Mouse (Mus musculus) midbrain, postnatal 0 days (tissue): ENCODE measurements around the gene Abcb4. TPM values are rescaled to one million over a fixed set of nuclear protein-coding genes. Genes with fewer than 3 reads are reported as not detected.

Experiments used
- ATAC-seq: fragments of 200-750 bp; cut with Nextera tagmentation; 2 replicates; pipeline ENCODE4 v1.8.0; 2017; ENCODE audit warnings: moderate number of reproducible peaks, mild to moderate bottlenecking, moderate TSS enrichment, moderate library complexity; ENCODE audit not compliant: low FRiP score
- DNase-seq: peaks from one replicate; pipeline ENCODE4 v3.0.0-alpha.2; 2015; ENCODE audit warnings: low spot score
- H3K27ac ChIP-seq: fragments of 300-500 bp; sonication (generic); 2 replicates; pipeline ENCODE4 v1.5.1; 2014; ENCODE audit warnings: low read depth, mild to moderate bottlenecking, low read length, mixed read lengths
- H3K27me3 ChIP-seq: fragments of 300-500 bp; sonication (generic); 2 replicates; pipeline ENCODE4 v1.6.1; 2014; ENCODE audit warnings: low read length, control low read depth, mixed read lengths; ENCODE audit not compliant: insufficient read depth
- H3K36me3 ChIP-seq: fragments of 300-500 bp; sonication (generic); 2 replicates; pipeline ENCODE4 v1.6.1; 2014; ENCODE audit warnings: low read length, control low read depth, mixed read lengths; ENCODE audit not compliant: insufficient read depth
- H3K4me1 ChIP-seq: fragments of 300-500 bp; sonication (generic); 2 replicates; pipeline ENCODE4 v1.6.1; 2014; ENCODE audit warnings: mild to moderate bottlenecking, control low read depth, antibody characterized with exemption, low read length, mixed read lengths; ENCODE audit not compliant: insufficient read depth
- H3K4me2 ChIP-seq: fragments of 300-500 bp; sonication (generic); 2 replicates; pipeline ENCODE4 v1.6.1; 2014; ENCODE audit warnings: low read depth, mild to moderate bottlenecking, low read length, mixed read lengths; ENCODE audit not compliant: poor library complexity, severe bottlenecking
- H3K4me3 ChIP-seq: fragments of 300-500 bp; sonication (generic); 2 replicates; pipeline ENCODE4 v1.5.1; 2014; ENCODE audit warnings: low read depth, mild to moderate bottlenecking, low read length, moderate library complexity
- H3K9ac ChIP-seq: fragments of 300-500 bp; sonication (generic); replicated peaks from 2 replicates; pipeline ENCODE4 v1.6.1; 2014; ENCODE audit warnings: mild to moderate bottlenecking, low read length, moderate library complexity, mixed read lengths; ENCODE audit not compliant: poor library complexity, severe bottlenecking
- H3K9me3 ChIP-seq: fragments of 300-500 bp; sonication (generic); 2 replicates; pipeline ENCODE4 v1.6.1; 2016; ENCODE audit warnings: low read length, control low read depth
- CTCF ChIP-seq: IDR thresholded peaks from 2 replicates; pipeline ENCODE4 v1.5.1; 2016; ENCODE audit warnings: antibody characterized with exemption, mild to moderate bottlenecking
- WGBS: fragments of 180-500 bp; shearing (Covaris S2); extraction: QIAGEN DNeasy Blood & Tissue Kit; methylation state at CpG from one replicate; pipeline ENCODE4 v1.1.7; 2014; 5-methylcytosine and 5-hydroxymethylcytosine counted together
- polyA plus RNA-seq: library from polyadenylated mRNA; unstranded; fragments of >200 nt; fragmentation: Nextera tagmentation; extraction: Ambion mirVana; gene quantifications from 2 replicates; pipeline ENCODE4 v1.2.1, GENCODE M21; 2015
- total RNA-seq: library from RNA; depleted of rRNA; stranded (reverse); fragments of >200 nt; gene quantifications from 2 replicates; pipeline ENCODE4 v1.2.3, GENCODE M21; 2014

Gene Abcb4
- total and polyA plus RNA-seq, 2 experiments from 2014 or later, result 1.2 to 1.5 TPM

DNA sequence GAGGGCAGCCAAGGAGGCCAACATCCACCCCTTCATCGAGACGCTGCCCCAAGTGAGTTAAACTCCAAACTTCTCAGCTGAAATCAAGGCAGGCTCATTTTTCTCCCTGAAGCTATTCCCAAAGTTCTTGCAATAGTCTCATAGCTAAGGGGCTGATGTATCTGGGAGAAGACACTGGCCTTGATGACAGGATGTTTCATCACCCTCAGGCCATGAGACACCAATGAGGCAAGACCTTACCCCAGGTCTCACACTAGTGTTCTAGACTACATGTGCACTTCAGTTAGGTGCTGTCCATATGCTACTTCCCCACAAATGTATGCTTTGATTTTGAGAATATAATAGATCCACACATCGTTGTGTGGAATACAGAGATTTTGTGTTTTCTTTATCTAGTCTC lies 62.0 kb downstream of the Abcb4 start:
- no peaks in the 10 kb centered on the region for H3K9me3 ChIP-seq
- TF ChIP-seq CTCF, result no peak
- H3K27me3 ChIP-seq, result no peaks in the 10 kb centered on the region
- no peaks in the 10 kb centered on the region for H3K4me1 ChIP-seq
- no peak for DNase-seq
- H3K36me3 ChIP-seq, result no peaks in the 10 kb centered on the region
- WGBS, result 96% methylated on average over 3 of the region's 3 CpGs
- no peak for ATAC-seq
- no peak overlapping the region for H3K4me2 ChIP-seq
- no peak overlapping the region for H3K4me3 ChIP-seq
- H3K9ac ChIP-seq, result no peak overlapping the region
- no peak overlapping the region for H3K27ac ChIP-seq

DNA sequence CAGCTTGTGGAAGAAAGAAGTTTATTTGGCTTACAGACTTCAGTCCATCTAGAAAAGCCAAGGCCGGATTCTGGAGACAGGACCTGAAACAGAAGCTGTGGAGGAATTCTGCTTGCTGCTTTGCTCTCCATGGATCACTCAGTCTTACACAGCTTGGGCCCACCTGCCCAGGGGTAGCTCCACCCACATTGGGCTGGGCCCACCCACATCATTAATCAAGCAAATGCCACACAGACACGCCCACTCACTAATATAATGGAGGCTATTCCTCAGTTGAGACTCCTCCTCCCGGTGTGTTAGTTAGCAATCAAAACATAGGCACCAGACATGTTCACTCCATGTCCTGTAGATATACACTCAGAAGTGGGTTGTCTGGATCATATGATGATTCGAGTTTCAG lies 67.0 kb downstream of the Abcb4 start:
- Histone ChIP-seq H3K27ac (no peak overlapping the region), H3K4me3 (no peak overlapping the region), H3K9ac (no peak overlapping the region), H3K27me3 (no peaks in the 10 kb centered on the region), H3K4me1 (no peaks in the 10 kb centered on the region), H3K4me2 (no peak overlapping the region), H3K9me3 (no peaks in the 10 kb centered on the region), H3K36me3 (peaks cover 2% of the 10 kb centered on the region; the same call in 1 of the 2 replicates)
- 91% methylated on average over 4 of the region's 4 CpGs for WGBS
- no peak for TF ChIP-seq CTCF
- DNase-seq (no peak), ATAC-seq (no peak)

DNA sequence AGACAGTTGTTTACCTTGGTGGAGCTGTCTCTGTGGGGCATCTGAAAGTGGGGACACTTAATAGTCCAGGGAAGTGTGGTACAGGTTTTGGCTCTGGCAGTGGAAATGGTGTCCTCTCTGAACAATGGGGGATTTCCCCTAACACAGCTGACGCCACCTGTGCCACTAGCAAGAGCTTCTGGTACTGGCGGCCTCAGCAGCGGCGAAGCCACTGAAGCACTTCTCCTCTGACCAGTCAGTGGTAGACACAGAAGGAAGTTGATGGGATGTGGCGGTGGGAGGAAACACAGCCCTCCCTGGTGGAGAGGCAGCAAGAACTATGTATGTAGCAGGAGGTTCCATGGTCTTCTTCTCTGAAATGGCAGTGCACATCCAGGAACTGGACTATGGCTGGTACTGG lies 71.0 kb downstream of the Abcb4 start:
- H3K9me3 ChIP-seq, result no peaks in the 10 kb centered on the region
- no peak overlapping the region for H3K4me2 ChIP-seq
- H3K4me1 ChIP-seq, result no peaks in the 10 kb centered on the region
- H3K36me3 ChIP-seq, result peaks cover 13% of the 10 kb centered on the region
- no peak overlapping the region for H3K27ac ChIP-seq
- H3K27me3 ChIP-seq, result no peaks in the 10 kb centered on the region
- 95% methylated on average over 5 of the region's 5 CpGs for WGBS
- no peak overlapping the region for H3K9ac ChIP-seq
- ATAC-seq (no peak), DNase-seq (no peak)
- TF ChIP-seq CTCF, result no peak
- no peak overlapping the region for H3K4me3 ChIP-seq

DNA sequence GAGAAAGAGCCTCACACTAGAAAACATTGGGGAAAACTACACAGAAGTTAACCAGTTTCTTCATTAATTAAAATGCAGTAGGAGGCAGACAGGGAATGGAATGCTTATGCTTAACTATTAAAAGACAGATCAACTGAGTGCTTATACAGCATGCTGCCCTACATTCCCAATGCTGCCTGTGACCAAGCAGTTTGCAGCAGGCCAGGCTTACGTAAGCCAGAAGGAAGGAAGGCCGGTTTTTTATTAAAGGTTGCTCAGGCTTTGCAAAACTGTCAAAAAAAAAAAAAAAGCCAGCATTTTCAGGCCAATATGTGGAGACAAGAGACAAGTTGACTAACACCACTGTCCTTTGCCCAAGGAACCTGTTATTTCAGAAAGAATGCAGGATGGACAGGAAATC lies 77.2 kb downstream of the Abcb4 start:
- WGBS, result 90% methylated on average over 2 of the region's 2 CpGs

DNA sequence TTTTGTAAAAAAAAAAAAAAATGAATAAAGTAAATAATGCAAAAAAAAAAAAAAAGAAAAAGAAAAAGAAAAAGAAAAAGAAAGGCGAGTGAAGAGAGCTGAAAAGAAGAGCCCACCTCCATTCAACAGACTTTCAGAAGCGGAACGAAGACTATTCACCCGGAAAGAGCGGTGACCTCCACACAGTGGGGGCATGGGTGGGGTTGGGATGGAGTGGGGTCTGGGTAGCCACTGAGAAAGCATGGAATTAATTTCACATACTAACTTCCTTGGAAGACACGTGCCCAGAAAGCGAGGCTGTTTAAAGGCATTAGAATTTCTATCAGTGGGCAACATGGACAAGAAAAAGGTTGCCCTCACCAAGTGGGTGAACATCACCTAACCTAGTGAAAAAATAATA lies 78.8 kb downstream of the Abcb4 start:
- Histone ChIP-seq H3K4me3 (no peak overlapping the region), H3K9me3 (no peaks in the 10 kb centered on the region), H3K4me1 (no peaks in the 10 kb centered on the region), H3K27me3 (no peaks in the 10 kb centered on the region), H3K9ac (no peak overlapping the region), H3K36me3 (peaks cover 20% of the 10 kb centered on the region), H3K27ac (no peak overlapping the region), H3K4me2 (no peak overlapping the region)
- DNase-seq, result no peak
- no peak for TF ChIP-seq CTCF
- no peak for ATAC-seq
- 47% methylated on average over 7 of the region's 7 CpGs for WGBS

More for the DNA sequence above, 77.2 kb downstream of the Abcb4 start:
- Histone ChIP-seq H3K9ac (no peak overlapping the region), H3K4me1 (no peaks in the 10 kb centered on the region), H3K9me3 (no peaks in the 10 kb centered on the region), H3K27me3 (no peaks in the 10 kb centered on the region), H3K4me3 (no peak overlapping the region), H3K27ac (no peak overlapping the region), H3K4me2 (no peak overlapping the region), H3K36me3 (peaks cover 24% of the 10 kb centered on the region)
- TF ChIP-seq CTCF, result no peak
- no peak for DNase-seq
- ATAC-seq, result no peak

DNA sequence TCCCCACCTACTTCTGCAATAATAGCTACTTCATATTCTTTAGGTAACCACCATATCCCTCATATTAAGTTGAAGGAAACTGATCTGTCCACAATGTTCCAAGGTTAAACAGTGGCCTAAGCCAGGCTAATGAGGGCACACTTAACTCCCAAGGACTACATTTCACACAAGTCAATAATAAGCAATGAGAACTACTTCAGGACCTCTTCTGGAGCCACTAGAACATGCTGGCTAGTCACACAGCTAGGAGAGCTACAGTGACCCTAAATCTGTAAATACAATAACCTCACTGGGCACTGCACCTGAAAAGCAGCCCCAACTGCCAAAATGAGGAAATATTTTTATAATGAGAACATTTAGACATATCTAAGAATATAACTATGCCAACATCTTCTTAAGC lies 81.2 kb downstream of the Abcb4 start:
- DNase-seq, result no peak
- no peak overlapping the region for H3K4me2 ChIP-seq
- H3K36me3 ChIP-seq, result peaks cover 13% of the 10 kb centered on the region
- no peak overlapping the region for H3K9ac ChIP-seq
- no peak overlapping the region for H3K4me3 ChIP-seq
- no peak for ATAC-seq
- H3K27me3 ChIP-seq, result no peaks in the 10 kb centered on the region
- H3K27ac ChIP-seq, result no peak overlapping the region
- TF ChIP-seq CTCF, result no peak
- H3K4me1 ChIP-seq, result no peaks in the 10 kb centered on the region
- no peaks in the 10 kb centered on the region for H3K9me3 ChIP-seq
